Mouse (Mus musculus) liver, postnatal 0 days (tissue): ENCODE data around the gene Pfkfb1. TPM values are rescaled to one million over a fixed set of nuclear protein-coding genes. Genes with fewer than 3 reads are reported as not detected.
A peak's percentile ranks its signal among the peaks of the same experiment; 100 is the strongest.

Source experiments
- ATAC-seq: fragments of 200-750 bp; cut with Nextera tagmentation; 2 replicates; pipeline ENCODE4 v1.8.0; 2017; ENCODE audit warnings: mild to moderate bottlenecking, moderate library complexity
- DNase-seq: peaks from one replicate; pipeline ENCODE4 v3.0.0-alpha.2; 2016
- H3K27ac ChIP-seq: fragments of 300-500 bp; sonication (generic); 2 replicates; pipeline ENCODE4 v1.5.1; 2014; ENCODE audit warnings: antibody characterized with exemption, moderate library complexity, mild to moderate bottlenecking, low read depth
- H3K27me3 ChIP-seq: fragments of 300-500 bp; sonication (generic); 2 replicates; pipeline ENCODE4 v1.6.1; 2014; ENCODE audit warnings: low read length, control low read depth, mixed read lengths; ENCODE audit not compliant: insufficient read depth
- H3K36me3 ChIP-seq: fragments of 300-500 bp; sonication (generic); replicated peaks from 2 replicates; pipeline ENCODE4 v1.6.1; 2014; ENCODE audit warnings: mild to moderate bottlenecking, control low read depth, low read length, moderate library complexity, mixed read lengths; ENCODE audit not compliant: insufficient read depth
- H3K4me1 ChIP-seq: fragments of 300-500 bp; sonication (generic); 2 replicates; pipeline ENCODE4 v1.6.1; 2014; ENCODE audit warnings: antibody characterized with exemption, mild to moderate bottlenecking, control low read depth; ENCODE audit not compliant: insufficient read depth
- H3K4me2 ChIP-seq: fragments of 300-500 bp; sonication (generic); 2 replicates; pipeline ENCODE4 v1.6.1; 2014; ENCODE audit warnings: low read depth, mild to moderate bottlenecking, low read length, moderate library complexity, mixed read lengths
- H3K4me3 ChIP-seq: fragments of 300-500 bp; sonication (generic); 2 replicates; pipeline ENCODE4 v1.5.1; 2014; ENCODE audit warnings: low read depth, low read length
- H3K9ac ChIP-seq: fragments of 300-500 bp; sonication (generic); replicated peaks from 2 replicates; pipeline ENCODE4 v1.6.1; 2014; ENCODE audit warnings: mild to moderate bottlenecking, moderate library complexity
- H3K9me3 ChIP-seq: fragments of 300-500 bp; sonication (generic); 2 replicates; pipeline ENCODE4 v1.6.1; 2016; ENCODE audit warnings: mild to moderate bottlenecking, control low read depth, low read length, mixed read lengths
- CTCF ChIP-seq: sonication (generic); IDR thresholded peaks from 2 replicates; pipeline ENCODE4 v1.5.1; 2016; ENCODE audit warnings: antibody characterized with exemption, low read depth
- EP300 ChIP-seq: IDR thresholded peaks from 2 replicates; pipeline ENCODE4 v1.6.1; 2016; ENCODE audit warnings: antibody characterized with exemption, low read depth, mild to moderate bottlenecking
- WGBS: fragments of 180-500 bp; shearing (Covaris S2); extraction: QIAGEN DNeasy Blood & Tissue Kit; methylation state at CpG from one replicate; pipeline ENCODE4 v1.1.7; 2014; ENCODE audit not compliant: insufficient replicate concordance; 5-methylcytosine and 5-hydroxymethylcytosine counted together
- microRNA-seq: library from miRNA; unstranded; fragments of <30 nt; microRNA quantifications from one replicate; pipeline ENCODE4, GENCODE M21; 2016
- polyA plus RNA-seq: library from polyadenylated mRNA; unstranded; fragments of >200 nt; fragmentation: Nextera tagmentation; extraction: Ambion mirVana; gene quantifications from 2 replicates; pipeline ENCODE4 v1.2.1, GENCODE M21; 2015

Gene Pfkfb1
- polyA plus RNA-seq, 1 experiment from 2014 or later: 21.9 TPM

GRCm38 (mm10) chrX:150656908-150657796 is 69.1 kb downstream of the Pfkfb1 start, which contains the start of gene Tro:
Tro (minus strand) TSS chrX:150657583.
- H3K9me3 ChIP-seq: no peaks in the 10 kb centered on the region
- H3K9ac ChIP-seq: no peak within 1 kb of the TSS
- no peak for ATAC-seq
- peak within 1 kb of the TSS; percentile 53 for H3K4me2 ChIP-seq
- no peak for DNase-seq
- TF ChIP-seq CTCF (no peak), EP300 (no peak)
- H3K4me1 ChIP-seq: no peaks in the 10 kb centered on the region
- H3K27ac ChIP-seq: no peak within 1 kb of the TSS
- WGBS: 28% methylated on average over 37 of the region's 37 CpGs
- no peaks in the 10 kb centered on the region for H3K36me3 ChIP-seq
- peaks cover 9% of the 10 kb centered on the region; the same call in 1 of the 2 replicates for H3K27me3 ChIP-seq
- peak within 1 kb of the TSS; percentile 21 for H3K4me3 ChIP-seq

- H3K27me3 ChIP-seq: peaks cover 9% of the 10 kb centered on the region; the same call in 1 of the 2 replicates
- H3K4me2 ChIP-seq: no peak overlapping the region
- no peak overlapping the region for H3K9ac ChIP-seq
- no peak overlapping the region for H3K27ac ChIP-seq
- DNase-seq: no peak
- no peak overlapping the region for H3K4me3 ChIP-seq
- no peaks in the 10 kb centered on the region for H3K4me1 ChIP-seq
- TF ChIP-seq CTCF: no peak
- H3K36me3 ChIP-seq: no peaks in the 10 kb centered on the region
- no peak for ATAC-seq
- no peaks in the 10 kb centered on the region for H3K9me3 ChIP-seq
- 68% methylated on average over 3 of the region's 3 CpGs for WGBS
Observed at GRCm38 (mm10) chrX:150657797-150658118, 69.7 kb downstream of the Pfkfb1 start.

- no peak for DNase-seq
- TF ChIP-seq CTCF: peak; percentile 57
- TF ChIP-seq EP300: no peak
- Histone ChIP-seq H3K36me3 (no peaks in the 10 kb centered on the region), H3K9ac (no peak overlapping the region), H3K9me3 (no peaks in the 10 kb centered on the region), H3K4me1 (no peaks in the 10 kb centered on the region), H3K27me3 (0 out of 2 replicates have a peak, but pooled peaks cover 3% of the 10 kb centered on the region), H3K4me2 (no peak overlapping the region), H3K4me3 (no peak overlapping the region), H3K27ac (no peak overlapping the region)
- no peak for ATAC-seq
- 35% methylated on average over 4 of the region's 4 CpGs for WGBS
Observed at GRCm38 (mm10) chrX:150662809-150663208, 74.8 kb downstream of the Pfkfb1 start.

GRCm38 (mm10) chrX:150677505-150677904 is 89.5 kb downstream of the Pfkfb1 start:
- Histone ChIP-seq H3K4me1 (no peaks in the 10 kb centered on the region), H3K27me3 (no peaks in the 10 kb centered on the region), H3K9me3 (no peaks in the 10 kb centered on the region), H3K36me3 (no peaks in the 10 kb centered on the region), H3K27ac (no peak overlapping the region), H3K4me3 (no peak overlapping the region), H3K4me2 (no peak overlapping the region), H3K9ac (no peak overlapping the region)
- ATAC-seq (no peak), DNase-seq (no peak)
- TF ChIP-seq CTCF (no peak), EP300 (no peak)
- WGBS: 29% methylated on average over 1 of the region's 1 CpGs

Small RNAs within 50 kb of the gene (microRNA-seq; reads per million reads assigned to microRNA genes)
- not detected for gene Mir3620

Other genes with a start within 250 kb of the Pfkfb1 start
- 9.9 and 10.0 TPM in 2 replicates for gene Tmem29, start 129.1 kb upstream of the Pfkfb1 start, polyA plus RNA-seq
- 444 and 462 TPM in 2 replicates for gene Alas2, start 40.9 kb upstream of the Pfkfb1 start, polyA plus RNA-seq
- 6.1 and 6.7 TPM in 2 replicates for gene Apex2, start 1.6 kb downstream of the Pfkfb1 start, polyA plus RNA-seq
- gene Tro, start 69.4 kb downstream of the Pfkfb1 start, polyA plus RNA-seq: 0.22 and 0.51 TPM in 2 replicates
- 30.0 and 32.1 TPM in 2 replicates for gene Maged2, start 226.1 kb downstream of the Pfkfb1 start, polyA plus RNA-seq